Mouse (Mus musculus) small intestine, adult 2 months (tissue): ENCODE data around the gene Tppp2.

ENCODE experiments used
- CTCF ChIP-seq: fragments of 200-500 bp; IDR thresholded peaks from 2 replicates; pipeline ENCODE4 v1.5.1; 2012; ENCODE audit warnings: low read depth, mild to moderate bottlenecking, control low read depth, inconsistent platforms, low read length, moderate library complexity, mixed read lengths; ENCODE audit not compliant: insufficient replicate concordance, insufficient read length; ENCODE audit errors: extremely low read depth
- POLR2A ChIP-seq: fragments of 200-500 bp; IDR thresholded peaks from 2 replicates; pipeline ENCODE4 v1.6.1; 2012; ENCODE audit warnings: low read depth, mild to moderate bottlenecking, control low read depth, inconsistent platforms, low read length, moderate library complexity

DNA sequence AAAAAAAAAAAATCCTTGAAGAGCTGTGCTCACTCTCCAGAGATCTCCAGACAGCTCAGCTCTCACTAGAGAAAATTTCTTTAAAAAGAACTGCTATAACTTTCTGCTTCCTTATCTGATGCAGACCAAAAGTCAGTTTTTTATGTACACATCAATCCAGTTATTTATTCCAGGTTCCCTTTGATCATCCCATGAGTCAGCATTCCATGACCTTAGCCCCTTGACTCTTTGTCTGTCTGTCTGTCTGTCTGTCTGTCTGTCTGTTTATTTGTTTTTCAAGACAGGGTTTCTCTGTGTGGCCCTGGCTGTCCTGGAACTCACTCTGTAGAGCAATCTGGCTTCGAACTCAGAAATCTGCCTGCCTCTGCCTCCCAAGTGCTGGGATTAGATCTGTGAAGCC, 18.9 kb upstream of the Tppp2 start:
- no peak for TF ChIP-seq CTCF
- no peak for TF ChIP-seq POLR2A
